Mouse (Mus musculus): ENCODE measurements around the gene Pus7. TPM values are rescaled to one million over a fixed set of nuclear protein-coding genes. Genes with fewer than 3 reads are reported as not detected.

Pus7 gene
- total RNA-seq, 2 experiments from 2014 or later = 16.3 to 17.3 TPM

Other genes with a start within 250 kb of the Pus7 start
- 100 to 1,000 TPM; 142 to 148 TPM for gene Srpk2, start 99.1 kb downstream of the Pus7 start, total RNA-seq (2021)
- gene Rint1, start 4.0 kb upstream of the Pus7 start, total RNA-seq (2021) = 10 to 100 TPM; 20.6 to 21.2 TPM
- gene Tomm7, start 60.5 kb upstream of the Pus7 start, total RNA-seq (2021) = 10 to 100 TPM; 76.5 to 84.8 TPM
- 10 to 100 TPM; 25.9 to 26.8 TPM for gene Fam126a, start 247.0 kb upstream of the Pus7 start, total RNA-seq (2021)

Data from layer of hippocampus, adult 18-20 months (tissue).